Mouse (Mus musculus) C2C12 (cell line): ENCODE data around the gene E2f6.

ENCODE experiments used
- CTCF ChIP-seq: IDR thresholded peaks from one replicate; pipeline ENCODE4 v1.5.1; 2011; ENCODE audit not compliant: control insufficient read depth, insufficient read depth, insufficient read length
- MAX ChIP-seq: IDR thresholded peaks from one replicate; pipeline ENCODE4 v1.6.1; 2011; ENCODE audit warnings: mild to moderate bottlenecking, control low read depth
- MYOG ChIP-seq: IDR thresholded peaks from one replicate; pipeline ENCODE4 v1.6.1; 2011; ENCODE audit not compliant: control insufficient read depth, insufficient read length; ENCODE audit errors: extremely low read depth

DNA sequence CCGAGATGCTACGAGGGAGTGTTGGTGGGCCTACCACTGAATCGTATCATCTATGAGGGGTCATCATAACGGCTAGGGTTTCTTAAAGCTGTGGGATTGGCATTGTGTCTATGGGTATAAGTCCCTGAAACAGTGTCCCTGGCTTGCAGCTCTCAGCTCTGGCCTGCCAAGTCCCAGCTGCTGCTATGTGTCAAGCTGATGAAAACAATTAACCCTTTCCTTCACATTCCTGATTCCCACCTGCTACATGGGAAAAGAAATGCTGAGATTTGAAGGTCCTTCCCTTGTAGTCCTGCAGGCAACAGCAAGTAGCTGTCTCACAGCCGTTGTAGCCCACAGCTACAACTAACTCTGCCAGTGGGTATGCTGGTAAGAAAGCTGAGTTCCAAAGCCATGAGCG lies 75.6 kb downstream of the E2f6 start:
- TF ChIP-seq MAX, result no peak
- no peak for TF ChIP-seq CTCF
- no peak for TF ChIP-seq MYOG
